Mouse (Mus musculus) forebrain, embryonic 16.5 days (tissue): ENCODE measurements around the gene Uba52. TPM values are rescaled to one million over a fixed set of nuclear protein-coding genes. Genes with fewer than 3 reads are reported as not detected.
"Not testable (repeated sequence)": the region's sequence is repeated elsewhere in the genome, so short reads cannot be mapped to it uniquely, and the experiment has no call there.

ENCODE experiments used
- ATAC-seq: fragments of 200-750 bp; cut with Nextera tagmentation; 2 replicates; pipeline ENCODE4 v1.8.0; 2017; ENCODE audit warnings: mild to moderate bottlenecking, moderate library complexity
- H3K27ac ChIP-seq: fragments of 300-500 bp; sonication (generic); 2 replicates; pipeline ENCODE4 v1.5.1; 2014; ENCODE audit warnings: low read length, control low read depth
- H3K27me3 ChIP-seq: fragments of 300-500 bp; sonication (generic); replicated peaks from 2 replicates; pipeline ENCODE4 v1.6.1; 2014; ENCODE audit warnings: low read length; ENCODE audit not compliant: control insufficient read depth, insufficient read depth
- H3K36me3 ChIP-seq: fragments of 300-500 bp; sonication (generic); 2 replicates; pipeline ENCODE4 v1.6.1; 2014; ENCODE audit not compliant: control insufficient read depth, insufficient read depth
- H3K4me1 ChIP-seq: fragments of 300-500 bp; sonication (generic); replicated peaks from 2 replicates; pipeline ENCODE4 v1.6.1; 2014; ENCODE audit warnings: low read length; ENCODE audit not compliant: control insufficient read depth, insufficient read depth
- H3K4me2 ChIP-seq: fragments of 300-500 bp; sonication (generic); 2 replicates; pipeline ENCODE4 v1.6.1; 2014; ENCODE audit warnings: mild to moderate bottlenecking, low read length, control low read depth
- H3K4me3 ChIP-seq: fragments of 300-500 bp; sonication (generic); replicated peaks from 2 replicates; pipeline ENCODE4 v1.5.1; 2014; ENCODE audit warnings: mild to moderate bottlenecking, low read length, control low read depth
- H3K9ac ChIP-seq: fragments of 300-500 bp; sonication (generic); replicated peaks from 2 replicates; pipeline ENCODE4 v1.6.1; 2014; ENCODE audit warnings: low read depth, low read length, control low read depth
- H3K9me3 ChIP-seq: fragments of 300-500 bp; sonication (generic); 2 replicates; pipeline ENCODE4 v1.6.1; 2016; ENCODE audit warnings: low read length; ENCODE audit not compliant: control insufficient read depth
- WGBS: fragments of 180-500 bp; shearing (Covaris S2); extraction: QIAGEN DNeasy Blood & Tissue Kit; methylation state at CpG from one replicate; pipeline ENCODE4 v1.1.7; 2014; 5-methylcytosine and 5-hydroxymethylcytosine counted together
- polyA plus RNA-seq: library from polyadenylated mRNA; unstranded; fragments of >200 nt; fragmentation: Nextera tagmentation; extraction: Ambion mirVana; gene quantifications from 2 replicates; pipeline ENCODE4 v1.2.1, GENCODE M21; 2015

The Uba52 gene
- polyA plus RNA-seq, 1 experiment from 2014 or later = 697 TPM

DNA sequence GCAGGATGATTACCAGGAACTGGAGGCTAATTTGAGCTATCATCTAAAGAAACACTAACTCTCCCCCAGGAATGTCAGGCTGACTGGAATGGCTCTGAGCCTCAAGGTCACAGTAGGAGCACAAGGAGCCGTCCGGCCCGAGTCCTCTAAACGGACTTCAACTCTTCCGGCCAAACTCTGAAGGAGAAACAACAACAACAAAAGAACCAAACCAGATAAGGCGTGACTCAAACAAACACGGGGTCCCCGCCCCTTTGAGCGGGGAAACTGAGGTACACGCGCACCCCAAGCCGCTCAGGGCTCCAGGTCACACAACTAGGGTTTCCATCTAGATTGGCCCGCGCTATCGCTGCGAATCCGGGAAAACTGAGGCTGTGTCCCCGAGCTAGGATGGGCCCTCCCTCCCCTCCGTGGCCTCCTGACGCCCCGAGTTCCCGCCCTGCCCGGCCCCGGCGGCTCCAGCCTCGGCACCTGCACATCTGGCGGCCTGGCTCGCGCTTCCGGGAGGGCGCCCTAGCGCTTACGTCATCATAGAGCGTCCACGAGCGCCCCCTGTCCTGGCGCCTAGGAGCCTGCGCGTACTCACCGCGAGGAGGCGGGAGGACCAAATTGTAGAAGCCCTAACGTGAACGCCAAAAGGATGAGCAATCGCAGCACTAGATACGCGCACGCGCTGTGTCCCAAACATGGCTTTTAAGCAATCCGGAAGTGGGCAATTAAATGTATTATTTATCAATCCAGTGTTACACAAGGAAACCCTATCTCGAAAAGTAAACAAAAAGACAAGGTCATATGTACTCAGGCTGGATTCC, 12.2 kb upstream of the Uba52 start:
- Histone ChIP-seq H3K4me2 (peak overlapping the region; percentile 68), H3K27ac (peak overlapping the region; percentile 87), H3K4me1 (peaks cover 21% of the 10 kb centered on the region), H3K36me3 (0 out of 2 replicates have a peak, but pooled peaks cover 3% of the 10 kb centered on the region), H3K27me3 (no peaks in the 10 kb centered on the region), H3K9me3 (no peaks in the 10 kb centered on the region), H3K4me3 (peak overlapping the region; percentile 85), H3K9ac (peak overlapping the region; percentile 80)
- under 1% methylated on average over 48 of the region's 51 CpGs for WGBS
- peak; percentile 83 for ATAC-seq

DNA sequence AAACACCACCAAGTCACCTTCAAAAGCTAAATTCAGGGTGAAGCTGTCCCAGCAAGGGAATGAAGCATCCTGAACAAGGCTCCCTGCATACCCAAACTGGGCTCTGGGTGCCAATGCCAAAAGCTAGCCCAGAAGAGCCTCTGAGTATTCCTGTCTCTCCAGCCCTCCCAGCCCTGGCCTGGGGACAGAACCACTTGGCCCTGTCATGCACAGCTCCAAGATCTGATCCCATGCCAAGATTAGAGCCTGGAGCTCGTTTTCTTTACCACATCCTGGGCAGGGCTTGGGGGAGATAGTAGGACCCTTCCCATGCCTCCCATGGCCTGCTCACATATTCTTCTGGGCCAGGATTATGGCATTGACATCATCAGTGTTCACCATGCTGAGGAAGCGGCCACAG, 9.0 kb upstream of the Uba52 start:
- 0 out of 2 replicates have a peak, but pooled peaks cover 3% of the 10 kb centered on the region for H3K36me3 ChIP-seq
- H3K27ac ChIP-seq = no peak overlapping the region
- H3K4me3 ChIP-seq = no peak overlapping the region
- H3K4me1 ChIP-seq = peaks cover 13% of the 10 kb centered on the region
- no peak overlapping the region for H3K9ac ChIP-seq
- no peak for ATAC-seq
- H3K9me3 ChIP-seq = no peaks in the 10 kb centered on the region
- WGBS = 55% methylated on average over 2 of the region's 2 CpGs
- no peaks in the 10 kb centered on the region for H3K27me3 ChIP-seq
- H3K4me2 ChIP-seq = no peak overlapping the region

DNA sequence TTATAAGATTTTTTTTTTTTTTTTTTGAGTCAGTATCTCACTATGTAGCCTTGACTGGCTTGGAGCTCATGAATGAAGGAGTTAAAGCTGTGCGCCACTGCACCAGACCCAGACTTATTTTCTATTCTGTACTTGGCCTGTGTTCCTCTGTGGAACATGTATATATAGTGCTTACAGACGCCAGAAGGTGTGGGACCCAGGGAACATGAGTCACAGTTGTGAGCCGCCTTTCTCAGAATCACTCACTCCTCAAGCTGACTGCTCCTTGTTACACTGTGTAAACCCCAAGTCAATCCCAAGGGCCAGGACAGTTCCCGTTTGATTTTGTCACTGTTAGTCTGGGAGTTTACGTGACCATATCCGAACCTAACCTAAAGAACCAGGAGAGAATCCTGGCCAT, 8.4 kb upstream of the Uba52 start:
- ATAC-seq = no peak
- H3K9me3 ChIP-seq = no peaks in the 10 kb centered on the region
- 0 out of 2 replicates have a peak, but pooled peaks cover 4% of the 10 kb centered on the region for H3K36me3 ChIP-seq
- no peak overlapping the region for H3K27ac ChIP-seq
- no peak overlapping the region for H3K4me3 ChIP-seq
- H3K27me3 ChIP-seq = no peaks in the 10 kb centered on the region
- no peak overlapping the region for H3K4me2 ChIP-seq
- no peak overlapping the region for H3K9ac ChIP-seq
- peaks cover 13% of the 10 kb centered on the region for H3K4me1 ChIP-seq
- WGBS = 91% methylated on average over 6 of the region's 6 CpGs

DNA sequence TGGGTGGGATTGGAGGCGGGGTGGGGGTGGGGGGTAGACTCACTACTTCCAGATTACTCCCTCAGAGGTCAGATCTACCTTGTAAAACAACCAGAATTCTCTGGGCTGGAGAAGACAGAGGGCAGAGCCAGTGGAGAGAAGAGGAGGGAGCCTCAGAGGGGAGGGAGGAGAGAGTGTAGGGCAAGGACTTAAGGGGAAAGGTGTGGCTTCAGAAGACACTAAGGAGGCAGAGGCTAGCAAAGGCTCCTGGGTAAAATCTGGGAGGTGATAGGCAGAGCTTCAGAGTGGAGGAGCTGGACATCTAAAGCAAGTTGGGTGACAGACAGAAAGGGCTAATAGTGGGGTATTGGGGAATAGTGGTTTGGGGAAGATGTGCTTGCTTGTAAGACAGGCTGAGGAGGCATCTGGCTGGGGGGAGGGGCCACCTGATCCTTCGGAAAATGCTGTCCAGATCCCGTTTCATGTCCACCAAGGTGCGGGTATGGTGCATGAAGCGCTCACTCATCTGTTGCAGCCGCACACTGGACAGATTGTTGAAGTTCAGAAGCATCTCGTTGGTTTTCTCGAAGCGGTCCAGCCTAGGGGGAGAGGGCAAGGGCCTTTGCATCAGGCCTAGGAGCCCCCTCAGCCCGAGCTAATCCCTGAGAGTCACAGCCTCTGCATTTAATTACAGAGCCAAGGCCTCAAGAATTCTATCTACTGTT, 7.5 kb upstream of the Uba52 start:
- peaks cover 7% of the 10 kb centered on the region for H3K4me1 ChIP-seq
- H3K4me2 ChIP-seq = no peak overlapping the region
- ATAC-seq = no peak
- 0 out of 2 replicates have a peak, but pooled peaks cover 7% of the 10 kb centered on the region for H3K36me3 ChIP-seq
- H3K9ac ChIP-seq = no peak overlapping the region
- no peak overlapping the region for H3K27ac ChIP-seq
- WGBS = 75% methylated on average over 10 of the region's 10 CpGs
- no peaks in the 10 kb centered on the region for H3K9me3 ChIP-seq
- no peaks in the 10 kb centered on the region for H3K27me3 ChIP-seq
- H3K4me3 ChIP-seq = no peak overlapping the region

DNA sequence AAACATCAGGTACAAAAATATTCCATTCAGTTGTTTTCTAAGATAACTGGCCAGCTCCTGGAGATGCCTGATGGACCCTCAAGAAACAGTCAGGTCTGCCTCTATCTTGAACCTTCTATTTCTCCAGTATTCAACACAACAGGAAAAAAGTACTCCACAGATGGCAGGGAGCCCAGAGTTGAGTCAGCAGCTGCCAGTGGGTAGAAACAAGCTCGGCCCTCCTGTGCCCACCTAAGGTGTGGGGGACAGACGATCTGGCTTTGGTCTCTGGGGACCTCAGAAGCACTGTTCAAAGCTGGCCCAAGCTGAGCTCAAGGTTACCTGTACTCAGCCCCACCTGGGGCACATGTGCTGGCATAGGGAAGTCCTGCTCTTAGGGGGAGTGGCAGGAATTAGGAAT, 2.8 kb upstream of the Uba52 start:
- ATAC-seq = no peak
- Histone ChIP-seq H3K4me1 (peaks cover 17% of the 10 kb centered on the region), H3K36me3 (peaks cover 6% of the 10 kb centered on the region; the same call in 1 of the 2 replicates), H3K9me3 (no peaks in the 10 kb centered on the region), H3K27me3 (no peaks in the 10 kb centered on the region), H3K4me3 (no peak overlapping the region), H3K4me2 (no peak overlapping the region), H3K9ac (no peak overlapping the region), H3K27ac (no peak overlapping the region)
- 29% methylated on average over 2 of the region's 2 CpGs for WGBS

DNA sequence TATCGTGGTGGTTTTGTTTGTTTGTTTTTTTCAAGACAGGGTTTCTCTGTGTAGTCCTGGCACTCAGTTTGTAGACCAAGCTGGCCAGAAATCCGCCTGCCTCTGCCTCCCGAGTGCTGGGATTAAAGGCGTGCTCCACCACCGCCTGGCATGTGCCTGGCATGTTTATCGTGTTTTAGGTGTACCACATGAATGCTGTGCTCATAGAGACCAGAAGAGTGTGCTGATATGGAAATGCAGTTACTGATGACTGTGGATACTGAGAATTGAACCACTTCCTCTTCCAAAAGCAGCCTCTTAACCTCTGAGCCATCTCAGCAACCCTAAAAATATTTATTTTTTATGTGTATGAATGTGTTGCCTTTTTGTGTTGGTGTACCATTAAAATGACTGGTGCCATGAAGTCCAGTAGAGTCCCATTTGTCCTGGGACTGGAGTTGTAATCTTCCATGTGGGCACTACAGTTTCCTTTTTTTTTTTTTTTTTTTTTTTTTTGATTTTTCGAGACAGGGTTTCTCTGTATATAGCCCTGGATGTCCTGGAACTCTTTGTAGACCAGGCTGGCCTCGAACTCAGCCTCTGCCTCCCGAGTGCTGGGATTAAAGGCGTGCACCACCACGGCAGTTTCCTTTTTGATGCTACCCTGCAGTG, 1.8 kb upstream of the Uba52 start:
- peaks cover 11% of the 10 kb centered on the region for H3K36me3 ChIP-seq
- no peak for ATAC-seq
- H3K9ac ChIP-seq = no peak overlapping the region
- H3K9me3 ChIP-seq = no peaks in the 10 kb centered on the region
- no peak overlapping the region for H3K4me2 ChIP-seq
- H3K27ac ChIP-seq = no peak overlapping the region
- H3K4me1 ChIP-seq = peaks cover 18% of the 10 kb centered on the region
- WGBS = 92% methylated on average over 11 of the region's 11 CpGs
- H3K27me3 ChIP-seq = no peaks in the 10 kb centered on the region
- H3K4me3 ChIP-seq = no peak overlapping the region

DNA sequence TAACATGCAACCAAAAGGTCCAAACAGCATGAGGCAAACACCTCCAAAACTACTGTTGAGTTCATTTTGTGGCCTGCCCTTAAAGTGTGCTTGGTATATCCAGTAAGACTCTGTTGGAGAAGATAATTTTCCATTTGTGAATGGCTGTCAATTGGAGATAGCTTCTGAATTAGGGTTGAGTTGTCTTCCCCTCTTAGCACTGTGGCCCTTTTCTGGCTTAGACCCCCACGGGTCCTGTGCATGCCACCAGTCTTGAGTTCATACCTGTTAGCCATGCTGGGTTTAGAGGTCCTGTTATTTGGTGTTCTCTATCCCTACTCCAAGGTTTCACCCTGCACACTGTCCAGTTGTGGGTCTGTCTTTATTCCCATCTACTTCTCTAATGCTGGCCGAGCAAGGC, 1.2 kb upstream of the Uba52 start:
- H3K27me3 ChIP-seq = no peaks in the 10 kb centered on the region
- H3K9ac ChIP-seq = no peak overlapping the region
- 94% methylated on average over 2 of the region's 2 CpGs for WGBS
- H3K4me3 ChIP-seq = no peak overlapping the region
- no peak overlapping the region for H3K27ac ChIP-seq
- peaks cover 11% of the 10 kb centered on the region for H3K36me3 ChIP-seq
- no peak overlapping the region for H3K4me2 ChIP-seq
- peaks cover 18% of the 10 kb centered on the region for H3K4me1 ChIP-seq
- no peaks in the 10 kb centered on the region for H3K9me3 ChIP-seq
- no peak for ATAC-seq

DNA sequence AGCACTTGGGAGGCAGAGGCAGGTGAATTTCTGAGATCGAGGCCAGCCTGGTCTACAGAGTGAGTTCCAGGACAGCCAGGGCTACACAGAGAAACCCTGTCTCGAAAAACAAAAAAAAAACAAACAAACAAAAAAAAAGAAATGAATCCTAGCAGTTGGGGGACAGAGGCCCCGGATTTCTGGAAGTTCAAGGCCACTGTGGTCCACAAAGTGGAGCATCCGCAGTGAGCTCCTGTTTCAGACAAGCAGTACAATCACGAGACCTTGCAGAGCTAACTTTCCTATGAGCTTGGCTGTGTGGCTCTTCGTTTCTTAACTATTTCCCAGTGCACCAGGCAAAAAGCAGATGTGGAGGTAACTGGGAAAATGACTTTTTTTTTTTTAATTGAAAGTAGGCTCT, 573 bp upstream of the Uba52 start:
- Histone ChIP-seq H3K36me3 (peaks cover 11% of the 10 kb centered on the region), H3K4me3 (peak overlapping the region; percentile 87), H3K27ac (peak overlapping the region; percentile 33), H3K4me2 (peak overlapping the region; percentile 49), H3K4me1 (peaks cover 18% of the 10 kb centered on the region)
- 89% methylated on average over 6 of the region's 6 CpGs for WGBS
- H3K27me3 ChIP-seq, H3K9me3 ChIP-seq, H3K9ac ChIP-seq, ATAC-seq: not testable (repeated sequence)

DNA sequence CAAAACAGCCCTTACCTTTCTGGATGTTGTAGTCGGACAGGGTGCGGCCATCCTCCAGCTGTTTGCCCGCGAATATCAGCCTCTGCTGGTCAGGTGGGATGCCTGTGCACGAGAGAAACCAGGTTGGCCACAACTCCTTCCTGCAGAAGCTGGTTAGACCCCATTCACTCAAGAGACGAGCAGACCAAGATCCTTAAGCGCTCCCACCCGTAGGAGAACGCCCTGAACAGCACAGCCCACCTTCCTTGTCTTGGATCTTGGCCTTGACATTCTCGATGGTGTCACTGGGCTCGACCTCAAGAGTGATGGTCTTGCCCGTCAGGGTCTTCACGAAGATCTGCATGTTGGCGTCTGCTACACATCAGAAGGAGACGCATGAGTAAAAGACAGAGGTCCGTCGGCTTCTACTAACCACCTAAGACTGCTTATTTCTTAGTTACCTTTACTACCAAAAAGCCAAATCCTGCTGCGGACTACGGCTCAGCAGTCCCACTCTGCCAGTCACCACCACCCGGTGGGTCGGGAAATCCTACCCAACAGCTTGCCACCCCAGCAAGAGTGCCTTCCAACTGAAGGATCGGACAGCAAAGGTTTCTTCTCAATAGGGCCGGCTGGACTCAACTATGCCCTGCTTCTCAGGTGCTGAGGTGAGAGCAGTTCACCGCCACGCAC, 1.2 kb downstream of the Uba52 start:
- no peak for ATAC-seq
- peak overlapping the region; percentile 100 for H3K4me2 ChIP-seq
- no peaks in the 10 kb centered on the region for H3K9me3 ChIP-seq
- H3K4me3 ChIP-seq = peak overlapping the region; percentile 87
- no peaks in the 10 kb centered on the region for H3K27me3 ChIP-seq
- H3K27ac ChIP-seq = no peak overlapping the region
- peaks cover 11% of the 10 kb centered on the region for H3K36me3 ChIP-seq
- peak overlapping the region; percentile 96 for H3K9ac ChIP-seq
- 14% methylated on average over 25 of the region's 25 CpGs for WGBS
- peaks cover 35% of the 10 kb centered on the region for H3K4me1 ChIP-seq
